Mouse (Mus musculus) erythroblast, embryonic 14.5 days (primary cell): Measurements from ENCODE around the gene Grk2. TPM values are rescaled to one million over a fixed set of nuclear protein-coding genes. Genes with fewer than 3 reads are reported as not detected.
A peak's percentile ranks its signal among the peaks of the same experiment; 100 is the strongest.

Source experiments
- H3K27me3 ChIP-seq: 2 replicates; pipeline ENCODE4 v1.6.1; 2012; ENCODE audit warnings: inconsistent platforms; ENCODE audit not compliant: control insufficient read depth
- H3K36me3 ChIP-seq: 2 replicates; pipeline ENCODE4 v1.6.1; 2012; ENCODE audit warnings: mild to moderate bottlenecking, inconsistent platforms; ENCODE audit not compliant: control insufficient read depth
- H3K4me1 ChIP-seq: 2 replicates; pipeline ENCODE4 v1.6.1; 2012; ENCODE audit warnings: inconsistent platforms; ENCODE audit not compliant: control insufficient read depth
- H3K4me3 ChIP-seq: replicated peaks from 2 replicates; pipeline ENCODE3; 2012; ENCODE audit warnings: moderate library complexity, mild to moderate bottlenecking, inconsistent platforms
- H3K9me3 ChIP-seq: 2 replicates; pipeline ENCODE4 v1.6.1; 2012; ENCODE audit warnings: low read length, inconsistent platforms, mixed read lengths; ENCODE audit not compliant: control insufficient read depth
- GATA1 ChIP-seq: IDR thresholded peaks from 2 replicates; pipeline ENCODE4 v1.6.1; 2012; ENCODE audit warnings: low read length, inconsistent platforms, mixed read lengths
- TAL1 ChIP-seq: IDR thresholded peaks from 3 replicates; pipeline ENCODE4 v1.6.1; 2012; ENCODE audit warnings: low read length, inconsistent platforms, mixed read lengths
- polyA plus RNA-seq: library from polyadenylated mRNA; stranded (reverse); fragments of >175 nt; gene quantifications from 2 replicates; pipeline ENCODE4 v1.2.3, GENCODE M21; 2012

Grk2 gene
- polyA plus RNA-seq, 1 experiment, result 22.2 TPM

DNA sequence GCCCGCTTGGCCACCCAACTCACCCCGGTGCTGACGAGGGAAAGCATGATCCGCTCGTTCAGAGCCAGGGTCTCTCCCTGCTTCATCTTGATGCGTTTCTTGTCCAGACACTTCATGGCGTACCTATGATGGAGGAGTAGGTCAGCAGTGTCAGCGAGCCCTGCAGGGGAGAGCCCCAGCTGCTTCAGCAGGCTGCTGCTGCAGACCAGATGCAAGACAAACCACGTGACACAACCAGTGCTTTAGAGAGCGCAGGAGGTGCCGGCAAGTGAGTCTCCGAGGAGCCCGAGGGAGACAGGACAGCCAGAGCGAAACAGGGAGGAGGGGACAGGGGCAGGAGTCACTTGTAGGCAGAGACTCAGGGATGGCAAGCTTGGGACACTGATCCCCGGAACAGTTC is 15.3 kb downstream of the Grk2 start:
- Histone ChIP-seq H3K9me3 (no peaks in the 10 kb centered on the region), H3K4me1 (peaks cover 10% of the 10 kb centered on the region), H3K36me3 (peaks cover 90% of the 10 kb centered on the region), H3K4me3 (no peak overlapping the region), H3K27me3 (no peaks in the 10 kb centered on the region)
- TF ChIP-seq GATA1, result no peak

DNA sequence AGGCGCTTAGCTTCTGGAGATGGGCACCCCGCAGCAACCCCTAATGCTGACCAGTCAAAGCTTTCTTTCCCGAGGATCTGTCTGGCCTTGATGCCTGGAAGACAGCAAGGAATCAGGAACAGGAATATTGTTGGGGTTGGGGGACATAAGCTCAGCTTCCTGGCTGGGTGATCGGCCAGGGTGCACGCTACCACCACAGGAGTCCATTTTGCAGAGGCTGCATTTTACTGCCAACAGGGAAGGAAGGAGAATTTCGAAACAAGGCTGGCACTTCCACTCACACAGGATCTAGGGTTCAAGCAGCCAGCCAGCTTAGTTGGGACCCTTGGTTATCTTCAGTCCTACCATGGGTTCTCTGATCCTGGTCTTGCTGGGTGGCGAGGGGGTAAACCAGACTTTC is 22.4 kb downstream of the Grk2 start:
- Histone ChIP-seq H3K36me3 (peaks cover 37% of the 10 kb centered on the region), H3K4me1 (peaks cover 15% of the 10 kb centered on the region), H3K27me3 (peaks cover 13% of the 10 kb centered on the region), H3K9me3 (peaks cover 3% of the 10 kb centered on the region), H3K4me3 (no peak overlapping the region)
- TF ChIP-seq TAL1, result no peak
- no peak for TF ChIP-seq GATA1

DNA sequence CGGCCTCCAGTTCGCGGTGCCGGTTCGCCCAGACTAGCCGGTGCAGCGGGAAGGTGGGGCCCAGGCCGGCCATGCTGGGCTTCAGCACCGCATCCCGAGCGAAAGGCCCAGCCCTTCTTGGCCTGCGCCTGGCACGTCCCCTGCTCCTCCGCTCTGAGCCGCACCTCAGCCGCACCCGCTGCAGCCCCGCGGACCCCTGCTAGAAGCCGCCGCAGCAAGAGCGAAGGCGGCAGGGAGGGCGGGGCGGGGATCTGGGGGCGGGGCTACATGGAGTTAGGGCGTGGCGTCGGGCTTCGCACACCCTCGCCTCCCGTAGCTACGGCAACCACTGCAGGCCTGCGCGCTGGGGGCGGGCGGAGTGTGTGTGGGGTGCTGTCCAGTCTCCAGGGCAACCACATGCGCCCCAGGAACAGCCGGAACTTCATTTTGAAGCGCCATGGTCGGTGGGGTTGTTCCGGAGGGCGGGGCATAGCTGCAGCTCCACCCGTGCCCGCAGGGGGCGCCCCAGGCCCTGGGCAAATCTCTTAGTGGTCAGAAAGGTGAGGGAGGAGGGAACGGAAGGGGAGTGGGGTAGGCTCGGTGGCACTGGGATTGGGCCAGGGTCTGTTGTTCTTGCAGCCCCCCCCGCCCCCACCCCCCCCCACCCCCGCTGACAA is 23.0 kb downstream of the Grk2 start, which contains the start of gene Ankrd13d:
Gene Ankrd13d (minus strand): TSS at position 240 of the 656 bp plus-strand sequence.
- Histone ChIP-seq H3K4me3 (peak within 1 kb of the TSS; percentile 65), H3K4me1 (peaks cover 15% of the 10 kb centered on the region), H3K9me3 (peaks cover 3% of the 10 kb centered on the region), H3K27me3 (peaks cover 13% of the 10 kb centered on the region), H3K36me3 (peaks cover 30% of the 10 kb centered on the region)
- no peak for TF ChIP-seq GATA1
- no peak for TF ChIP-seq TAL1

DNA sequence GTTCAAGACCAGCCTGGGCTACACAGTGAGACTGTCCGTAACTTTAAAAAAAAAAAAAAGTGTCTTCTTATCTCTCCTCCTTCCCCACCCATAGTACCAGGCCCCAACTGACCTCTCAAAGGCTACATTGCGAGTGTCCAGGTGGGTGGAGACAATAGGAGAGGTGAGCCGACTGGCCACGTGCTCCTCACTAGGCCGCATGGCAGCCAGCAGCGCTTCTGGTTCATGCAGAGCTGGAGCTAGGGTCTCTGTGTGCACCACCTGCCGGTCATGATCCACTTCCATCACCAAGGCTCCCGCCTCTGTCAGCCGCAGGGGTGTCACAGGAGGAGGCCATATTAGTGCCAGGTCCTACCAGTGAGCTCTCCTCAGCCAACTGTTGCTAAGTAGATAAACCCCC is 25.6 kb downstream of the Grk2 start:
- Histone ChIP-seq H3K4me1 (peaks cover 15% of the 10 kb centered on the region), H3K9me3 (peaks cover 10% of the 10 kb centered on the region), H3K27me3 (peaks cover 17% of the 10 kb centered on the region), H3K4me3 (no peak overlapping the region), H3K36me3 (peaks cover 4% of the 10 kb centered on the region)
- no peak for TF ChIP-seq GATA1
- no peak for TF ChIP-seq TAL1

DNA sequence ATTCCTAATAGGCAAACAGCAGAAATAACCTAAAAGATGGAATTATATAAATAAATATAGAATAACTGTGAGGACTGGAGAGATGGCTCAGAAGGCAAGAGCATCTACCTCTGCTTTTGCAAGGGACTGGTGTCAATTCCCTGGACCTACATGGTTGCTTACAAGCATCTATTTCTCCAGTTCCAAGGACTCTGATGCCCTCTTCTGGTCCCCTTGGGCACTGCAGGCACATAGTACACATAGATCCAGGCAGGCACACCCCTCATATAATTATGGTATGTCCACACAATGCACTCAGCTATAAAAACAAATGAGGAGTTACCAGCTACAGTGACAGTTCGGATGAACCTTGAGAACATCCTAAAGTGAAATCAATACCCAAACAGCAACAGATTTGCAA is 26.5 kb downstream of the Grk2 start:
- H3K9me3 ChIP-seq, result peaks cover 10% of the 10 kb centered on the region

DNA sequence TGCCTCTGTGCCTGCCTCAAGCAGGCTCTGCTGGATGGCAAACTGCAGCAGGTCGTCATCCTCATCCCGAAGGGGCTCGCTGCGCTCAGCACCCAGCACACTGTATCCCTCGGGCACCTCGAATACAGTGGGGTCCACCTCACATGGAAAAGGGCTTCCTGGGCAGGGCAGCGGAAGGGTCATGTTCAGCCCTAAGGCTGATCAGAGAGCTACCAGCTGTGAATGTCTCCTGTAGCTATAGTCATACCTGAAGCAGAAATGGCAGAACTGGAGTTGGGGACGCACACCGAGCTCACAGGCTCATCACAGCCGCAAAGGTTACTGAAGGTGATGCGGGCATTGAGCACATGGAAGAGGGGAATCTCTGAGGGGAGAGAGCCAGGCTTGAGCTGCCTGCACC is 35.0 kb downstream of the Grk2 start:
- Histone ChIP-seq H3K36me3 (no peaks in the 10 kb centered on the region), H3K27me3 (peaks cover 30% of the 10 kb centered on the region), H3K4me3 (no peak overlapping the region), H3K4me1 (peaks cover 18% of the 10 kb centered on the region), H3K9me3 (0 out of 2 replicates have a peak, but pooled peaks cover 1% of the 10 kb centered on the region)
- no peak for TF ChIP-seq GATA1
- no peak for TF ChIP-seq TAL1

More for the DNA sequence above, 26.5 kb downstream of the Grk2 start:
- Histone ChIP-seq H3K4me1 (peaks cover 15% of the 10 kb centered on the region), H3K27me3 (peaks cover 17% of the 10 kb centered on the region), H3K36me3 (no peaks in the 10 kb centered on the region), H3K4me3 (no peak overlapping the region)
- TF ChIP-seq GATA1 (no peak), TAL1 (no peak)

DNA sequence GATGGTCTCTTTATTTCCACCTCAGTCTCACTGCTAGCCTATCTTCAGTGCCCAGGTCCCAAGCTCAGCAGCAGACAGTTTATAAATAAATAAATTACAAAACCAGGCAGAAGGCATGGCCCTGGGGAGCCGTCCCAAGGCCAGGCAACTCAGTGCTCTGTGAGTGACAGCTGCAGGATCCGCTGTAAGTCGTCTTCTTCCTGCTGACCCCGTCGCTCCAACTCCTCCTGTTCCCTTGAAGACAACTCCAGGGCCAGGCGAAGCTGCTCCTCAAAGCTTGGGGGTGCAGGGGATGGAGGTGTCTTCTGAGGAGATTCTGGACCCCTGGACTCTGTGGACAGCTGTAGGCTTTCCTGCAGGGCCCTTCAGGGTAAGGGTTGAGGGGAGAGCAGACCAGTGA is 35.8 kb downstream of the Grk2 start:
- Histone ChIP-seq H3K4me1 (peaks cover 18% of the 10 kb centered on the region), H3K36me3 (no peaks in the 10 kb centered on the region), H3K27me3 (peaks cover 30% of the 10 kb centered on the region), H3K9me3 (no peaks in the 10 kb centered on the region), H3K4me3 (no peak overlapping the region)
- TF ChIP-seq GATA1 (no peak), TAL1 (no peak)

DNA sequence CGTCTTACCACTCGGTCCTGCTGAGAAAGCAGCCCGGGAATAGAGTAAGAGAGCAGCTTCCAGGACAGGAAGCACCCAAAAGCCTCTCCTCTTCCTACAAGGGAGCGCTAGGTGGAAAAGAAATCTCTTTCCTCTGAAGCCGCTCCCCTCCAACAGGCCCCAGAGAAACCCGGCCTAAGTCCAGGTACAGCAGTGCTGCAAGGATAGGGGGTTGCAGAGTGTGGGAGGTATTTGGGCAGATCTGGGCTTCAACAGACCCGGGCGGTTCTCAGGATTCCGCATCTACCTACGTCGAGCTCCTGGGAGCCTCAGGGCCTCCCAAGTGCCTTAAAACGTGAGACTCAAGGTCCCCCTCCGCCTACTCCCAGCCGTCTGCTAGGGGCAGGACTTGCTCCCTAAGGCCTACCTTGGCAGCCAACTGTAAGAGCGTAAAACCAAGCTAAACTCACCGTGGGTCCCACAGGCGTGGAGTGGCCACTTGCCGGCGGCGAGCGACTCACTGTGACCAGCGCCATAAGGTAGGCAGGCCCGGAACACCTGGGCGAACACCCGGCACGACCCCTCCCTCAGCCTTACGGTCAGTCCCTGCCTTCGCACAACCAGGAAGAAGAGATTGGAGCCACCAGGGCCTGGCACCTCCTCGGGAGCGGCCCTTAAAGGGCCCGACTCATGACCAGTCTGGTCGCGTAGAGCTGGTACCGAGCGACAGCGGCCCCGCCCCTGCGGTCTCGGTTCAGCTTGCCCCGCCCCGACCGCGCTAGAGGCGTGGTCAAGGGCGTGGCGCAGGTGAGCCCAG is 37.3 kb downstream of the Grk2 start, which contains the start of gene Ssh3:
Gene Ssh3 (minus strand): TSS at position 615 of the 796 bp plus-strand sequence.
- peaks cover 30% of the 10 kb centered on the region for H3K27me3 ChIP-seq
- TF ChIP-seq TAL1 (no peak), GATA1 (no peak)
- no peaks in the 10 kb centered on the region for H3K9me3 ChIP-seq
- peaks cover 18% of the 10 kb centered on the region for H3K4me1 ChIP-seq
- H3K4me3 ChIP-seq, result peak within 1 kb of the TSS; percentile 54
- no peaks in the 10 kb centered on the region for H3K36me3 ChIP-seq

DNA sequence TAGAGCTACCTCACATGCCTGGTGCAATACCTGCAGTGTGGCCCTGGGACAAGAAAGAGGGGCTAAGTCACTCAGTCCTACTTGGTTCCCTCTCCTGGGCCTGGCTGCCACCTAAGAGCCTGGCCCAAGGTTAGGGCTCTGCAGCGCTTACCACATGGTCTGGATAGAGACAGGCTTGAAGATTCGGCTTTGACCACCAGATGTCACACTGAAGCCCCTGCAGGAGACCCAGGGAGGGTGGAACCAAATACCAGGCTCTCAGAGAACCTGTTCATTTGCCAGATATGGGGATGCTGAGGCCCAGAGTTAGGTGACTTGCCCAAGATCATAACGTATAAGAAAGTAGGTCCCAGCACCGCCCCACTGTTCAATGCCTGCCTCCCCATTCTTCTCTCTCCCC is 40.1 kb downstream of the Grk2 start:
- TF ChIP-seq GATA1, result no peak
- no peak for TF ChIP-seq TAL1
- Histone ChIP-seq H3K9me3 (no peaks in the 10 kb centered on the region), H3K36me3 (no peaks in the 10 kb centered on the region), H3K4me1 (peaks cover 18% of the 10 kb centered on the region), H3K27me3 (peaks cover 30% of the 10 kb centered on the region), H3K4me3 (no peak overlapping the region)
